Mouse (Mus musculus) spleen, adult 2 months (tissue): Measurements from ENCODE around the gene Ildr1.

Experiments
- CTCF ChIP-seq: fragments of 200-500 bp; IDR thresholded peaks from 2 replicates; pipeline ENCODE4 v1.5.1; 2011; ENCODE audit warnings: mild to moderate bottlenecking, inconsistent platforms; ENCODE audit not compliant: insufficient read depth, insufficient read length, insufficient replicate concordance; ENCODE audit errors: extremely low read depth
- POLR2A ChIP-seq: fragments of 200-500 bp; IDR thresholded peaks from 2 replicates; pipeline ENCODE4 v1.6.1; 2011; ENCODE audit warnings: low read depth, low read length, inconsistent platforms

GRCm38 (mm10) chr16:36723880-36724443 lies 30.2 kb downstream of the Ildr1 start:
- TF ChIP-seq CTCF (peak; percentile 6; the same call in 1 of the 2 replicates), POLR2A (no peak)
